Comparison of ENCODE assay signal across 8 mouse cellular contexts in genomic region chr7:105634272-105634920, GRCm38 (mm10). TPM values are rescaled to one million over a fixed set of nuclear protein-coding genes. Genes with fewer than 3 reads are reported as not detected.
A peak's percentile ranks its signal among the peaks of the same experiment; 100 is the strongest.
DNase-seq lines count a peak whose midpoint lies in the region; ATAC-seq lines count a peak whose summit lies in the region.

No protein-coding gene starts in this region.

- H3K27ac ChIP-seq in forebrain, embryonic 13.5 days, result no peak overlapping the region
- no peak overlapping the region for H3K27ac ChIP-seq in limb, embryonic 11.5 days (replicated peaks; ENCODE audit: low read depth, low read length)
- peak overlapping the region; percentile 93 for H3K27ac ChIP-seq in neural tube, embryonic 13.5 days (replicated peaks)

- H3K27me3 ChIP-seq in forebrain, embryonic 13.5 days, result no peaks in the 10 kb centered on the region
- no peaks in the 10 kb centered on the region for H3K27me3 ChIP-seq in limb, embryonic 11.5 days (ENCODE audit: control insufficient read depth, insufficient read depth, low read length)
- no peaks in the 10 kb centered on the region for H3K27me3 ChIP-seq in neural tube, embryonic 13.5 days

- H3K9me3 ChIP-seq in forebrain, embryonic 13.5 days (replicated peaks), result no peaks in the 10 kb centered on the region
- H3K9me3 ChIP-seq in limb, embryonic 11.5 days (ENCODE audit: control insufficient read depth, low read length), result no peaks in the 10 kb centered on the region
- H3K9me3 ChIP-seq in neural tube, embryonic 13.5 days, result no peaks in the 10 kb centered on the region

- peak; percentile 13 for DNase-seq in kidney, postnatal 10 days
- DNase-seq in kidney, adult 11 months, result no peak
- no peak for DNase-seq in limb, embryonic 11.5 days (ENCODE audit: low spot score)
- no peak for DNase-seq in right cerebral cortex, postnatal 14 days
- DNase-seq in left cerebral cortex, adult 18-20 months (ENCODE audit: low spot score in 2 of 2), result no peak
- DNase-seq in thymus, postnatal 10 days (ENCODE audit: low spot score in 2 of 2), result no peak

- H3K4me3 ChIP-seq in forebrain, embryonic 13.5 days, result peak overlapping the region; percentile 85
- no peak overlapping the region for H3K4me3 ChIP-seq in limb, embryonic 11.5 days (ENCODE audit: low read depth, low read length)
- H3K4me3 ChIP-seq in neural tube, embryonic 13.5 days, result peak overlapping the region; percentile 86

- peak overlapping the region; percentile 82 for H3K4me2 ChIP-seq in forebrain, embryonic 13.5 days
- peak overlapping the region; percentile 76 for H3K4me2 ChIP-seq in limb, embryonic 11.5 days (ENCODE audit: low read depth, severe bottlenecking)
- peak overlapping the region; percentile 86 for H3K4me2 ChIP-seq in neural tube, embryonic 13.5 days

- peak overlapping the region; percentile 87; the same call in 1 of the 2 replicates for H3K9ac ChIP-seq in forebrain, embryonic 13.5 days
- H3K9ac ChIP-seq in limb, embryonic 11.5 days (ENCODE audit: low read length), result no peak overlapping the region
- H3K9ac ChIP-seq in neural tube, embryonic 13.5 days, result peak overlapping the region; percentile 95

- H3K36me3 ChIP-seq in forebrain, embryonic 13.5 days (ENCODE audit: poor library complexity, severe bottlenecking), result peaks cover 32% of the 10 kb centered on the region
- H3K36me3 ChIP-seq in limb, embryonic 11.5 days (ENCODE audit: control insufficient read depth, insufficient read depth, low read length), result peaks cover 4% of the 10 kb centered on the region; the same call in 1 of the 2 replicates
- H3K36me3 ChIP-seq in neural tube, embryonic 13.5 days, result peaks cover 34% of the 10 kb centered on the region

- H3K4me1 ChIP-seq in forebrain, embryonic 13.5 days, result peaks cover 37% of the 10 kb centered on the region
- peaks cover 6% of the 10 kb centered on the region for H3K4me1 ChIP-seq in limb, embryonic 11.5 days (ENCODE audit: control insufficient read depth, insufficient read depth, low read length)
- peaks cover 71% of the 10 kb centered on the region for H3K4me1 ChIP-seq in neural tube, embryonic 13.5 days (replicated peaks)

- ATAC-seq in forebrain, embryonic 13.5 days, result no peak
- no peak for ATAC-seq in limb, embryonic 11.5 days (ENCODE audit: insufficient number of reproducible peaks, low FRiP score, low TSS enrichment, low read depth)
- ATAC-seq in neural tube, embryonic 13.5 days (ENCODE audit: low read depth), result peak; percentile 23

- WGBS in forebrain, embryonic 13.5 days, result 37% methylated on average over 9 of the region's 9 CpGs
- 47% methylated on average over 9 of the region's 9 CpGs for WGBS in limb, embryonic 11.5 days
- WGBS in neural tube, embryonic 13.5 days, result 39% methylated on average over 9 of the region's 9 CpGs

RNA-seq across cellular contexts. Expression of gene Trim3, which starts 1.0 kb away (rescaled TPM):
- polyA plus RNA-seq in forebrain, embryonic 13.5 days (2015; fragmentation: Nextera tagmentation; extraction: Ambion mirVana), result 45.0 and 51.6 TPM in 2 replicates
- 22.7 and 25.8 TPM in 2 replicates for polyA plus RNA-seq in limb, embryonic 11.5 days (2014; fragmentation: Nextera tagmentation; extraction: Ambion mirVana)
- polyA plus RNA-seq in neural tube, embryonic 13.5 days (2015; fragmentation: Nextera tagmentation; extraction: Ambion mirVana), result 84.1 and 85.4 TPM in 2 replicates
- 100 to 1,000 TPM; 150 to 157 TPM for total RNA-seq in left cerebral cortex, adult 18-20 months (2021)

RNA-seq across cellular contexts. Expression of gene Timm10b, which starts 5.5 kb away (rescaled TPM):
- polyA plus RNA-seq in forebrain, embryonic 13.5 days (2015; fragmentation: Nextera tagmentation; extraction: Ambion mirVana), result 154 and 163 TPM in 2 replicates
- polyA plus RNA-seq in limb, embryonic 11.5 days (2014; fragmentation: Nextera tagmentation; extraction: Ambion mirVana), result 160 and 166 TPM in 2 replicates
- polyA plus RNA-seq in neural tube, embryonic 13.5 days (2015; fragmentation: Nextera tagmentation; extraction: Ambion mirVana), result 166 and 168 TPM in 2 replicates
- total RNA-seq in left cerebral cortex, adult 18-20 months (2021), result 10 to 100 TPM; 67.4 to 67.5 TPM

RNA-seq across cellular contexts. Expression of gene Arfip2, which starts 5.8 kb away (rescaled TPM):
- polyA plus RNA-seq in forebrain, embryonic 13.5 days (2015; fragmentation: Nextera tagmentation; extraction: Ambion mirVana), result 76.1 and 76.4 TPM in 2 replicates
- polyA plus RNA-seq in limb, embryonic 11.5 days (2014; fragmentation: Nextera tagmentation; extraction: Ambion mirVana), result 72.6 and 80.0 TPM in 2 replicates
- polyA plus RNA-seq in neural tube, embryonic 13.5 days (2015; fragmentation: Nextera tagmentation; extraction: Ambion mirVana), result 81.1 and 82.1 TPM in 2 replicates
- total RNA-seq in left cerebral cortex, adult 18-20 months (2021), result 10 to 100 TPM; 93.3 to 94.4 TPM

RNA-seq across cellular contexts. Expression of gene Gm45799, which starts 6.0 kb away (rescaled TPM):
- polyA plus RNA-seq in forebrain, embryonic 13.5 days (2015; fragmentation: Nextera tagmentation; extraction: Ambion mirVana), result 7.7 and 17.8 TPM in 2 replicates
- polyA plus RNA-seq in limb, embryonic 11.5 days (2014; fragmentation: Nextera tagmentation; extraction: Ambion mirVana), result 15.1 and 16.0 TPM in 2 replicates
- 6.1 and 7.1 TPM in 2 replicates for polyA plus RNA-seq in neural tube, embryonic 13.5 days (2015; fragmentation: Nextera tagmentation; extraction: Ambion mirVana)
- total RNA-seq in left cerebral cortex, adult 18-20 months (2021), result 10 to 100 TPM in 1 of 2 experiments, 1 to 10 TPM in 1; 8.6 to 11.5 TPM

RNA-seq across cellular contexts. Expression of gene Dnhd1, which starts 16.2 kb away (rescaled TPM):
- 0.98 and 1.0 TPM in 2 replicates for polyA plus RNA-seq in forebrain, embryonic 13.5 days (2015; fragmentation: Nextera tagmentation; extraction: Ambion mirVana)
- 0.62 and 1.2 TPM in 2 replicates for polyA plus RNA-seq in limb, embryonic 11.5 days (2014; fragmentation: Nextera tagmentation; extraction: Ambion mirVana)
- polyA plus RNA-seq in neural tube, embryonic 13.5 days (2015; fragmentation: Nextera tagmentation; extraction: Ambion mirVana), result 1.0 and 1.2 TPM in 2 replicates
- total RNA-seq in left cerebral cortex, adult 18-20 months (2021), result 1 to 10 TPM; 5.2 to 6.1 TPM
